Mouse (Mus musculus) cerebellum, adult 2 months (tissue): ENCODE measurements around the gene Rabgap1l.

Experiments used
- CTCF ChIP-seq: fragments of 200-500 bp; IDR thresholded peaks from 2 replicates; pipeline ENCODE4 v1.5.1; 2011; ENCODE audit warnings: low read depth, mild to moderate bottlenecking, control low read depth, low read length, moderate library complexity, borderline replicate concordance; ENCODE audit not compliant: insufficient read depth
- POLR2A ChIP-seq: fragments of 200-500 bp; IDR thresholded peaks from 2 replicates; pipeline ENCODE4 v1.6.1; 2011; ENCODE audit warnings: low read length, control low read depth, borderline replicate concordance; ENCODE audit not compliant: insufficient read depth

DNA sequence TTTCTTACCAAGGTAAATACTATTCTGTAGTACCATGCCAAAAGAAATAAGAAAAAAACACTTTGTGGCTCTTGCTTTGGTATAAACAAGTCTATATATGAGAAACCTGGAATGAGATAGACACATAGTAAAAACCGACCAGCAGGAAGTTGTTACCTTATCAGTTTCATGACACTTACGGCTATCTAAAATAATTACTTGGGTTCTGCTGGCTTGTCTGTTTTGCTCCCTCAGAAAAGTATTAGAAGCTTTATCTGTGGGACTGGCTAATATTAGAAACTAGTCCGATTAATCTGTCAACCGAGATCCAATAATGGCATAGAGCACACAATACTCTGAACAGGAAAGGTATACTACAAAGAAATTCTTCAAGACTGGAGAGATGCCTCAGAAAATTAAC lies 79.1 kb downstream of the Rabgap1l start:
- TF ChIP-seq POLR2A (no peak), CTCF (no peak)
